Mouse (Mus musculus) stomach, postnatal 0 days (tissue): ENCODE data around the gene Batf2.

Source experiments
- CTCF ChIP-seq: IDR thresholded peaks from 2 replicates; pipeline ENCODE4 v1.5.1; 2016; ENCODE audit warnings: antibody characterized with exemption, low read depth, mild to moderate bottlenecking, moderate library complexity
- EP300 ChIP-seq: optimal IDR thresholded peaks from 2 replicates; pipeline ENCODE3; 2016; ENCODE audit warnings: antibody characterized with exemption

DNA sequence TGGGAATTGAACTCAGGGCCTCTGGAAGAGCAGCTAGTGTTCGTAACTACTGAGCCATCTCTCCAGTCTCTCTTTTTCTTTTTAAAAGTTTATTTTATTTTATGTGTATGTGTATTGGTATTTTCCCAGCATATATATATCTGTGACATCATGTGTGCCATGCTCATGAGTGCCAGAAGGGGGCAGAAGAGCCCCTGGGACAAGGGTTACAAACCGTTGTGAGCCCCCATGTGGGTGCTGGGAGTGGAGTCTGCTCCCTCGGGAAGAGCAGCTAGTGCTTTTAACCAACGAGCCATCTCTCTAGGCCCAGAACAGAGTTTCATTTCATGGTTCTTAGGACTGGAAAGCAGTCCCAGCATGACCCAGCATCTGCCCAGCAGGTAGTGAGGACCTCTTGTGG lies 26.0 kb downstream of the Batf2 start:
- TF ChIP-seq CTCF (peak; percentile 39), EP300 (no peak)
